Mouse (Mus musculus) myocyte (in vitro differentiated cells): ENCODE data around the gene Rapgef4.

Experiments used
- CEBPB ChIP-seq: IDR thresholded peaks from 2 replicates; pipeline ENCODE4 v1.6.1; 2011; ENCODE audit warnings: mild to moderate bottlenecking, moderate library complexity; ENCODE audit not compliant: poor library complexity, insufficient read depth, severe bottlenecking
- E2F4 ChIP-seq: IDR thresholded peaks from one replicate; pipeline ENCODE4 v1.6.1; 2011; ENCODE audit warnings: mild to moderate bottlenecking, control low read depth, moderate library complexity; ENCODE audit not compliant: insufficient read depth
- MAX ChIP-seq: IDR thresholded peaks from one replicate; pipeline ENCODE4 v1.6.1; 2011; ENCODE audit warnings: low read depth, mild to moderate bottlenecking, control low read depth
- MYOD1 ChIP-seq, 3 experiments: IDR thresholded peaks; one replicate each; pipeline ENCODE4 v1.6.1; 2011; ENCODE audit warnings: control low read depth in 2 of 3, low read depth in 2 of 3, mild to moderate bottlenecking in 2 of 3, moderate library complexity in 1 of 3; ENCODE audit not compliant: insufficient read length in 2 of 3, control insufficient read depth in 1 of 3
- MYOG ChIP-seq, 3 experiments: IDR thresholded peaks; one replicate each; pipeline ENCODE4 v1.6.1; 2011; ENCODE audit warnings: control low read depth in 2 of 3, low read depth in 2 of 3, mild to moderate bottlenecking in 2 of 3; ENCODE audit not compliant: insufficient read length in 2 of 3, control insufficient read depth in 1 of 3, insufficient read depth in 1 of 3
- POLR2A ChIP-seq: IDR thresholded peaks from one replicate; pipeline ENCODE4 v1.6.1; 2011; ENCODE audit warnings: low read depth, mild to moderate bottlenecking, control low read depth, moderate library complexity; ENCODE audit not compliant: insufficient read length
- POLR2AphosphoS2 ChIP-seq: IDR thresholded peaks from one replicate; pipeline ENCODE4 v1.6.1; 2011; ENCODE audit warnings: low read depth, control low read depth; ENCODE audit not compliant: insufficient read length
- REST ChIP-seq: IDR thresholded peaks from one replicate; pipeline ENCODE4 v1.6.1; 2011; ENCODE audit warnings: mild to moderate bottlenecking, control low read depth, moderate library complexity; ENCODE audit not compliant: insufficient read depth, insufficient read length
- SRF ChIP-seq: IDR thresholded peaks from one replicate; pipeline ENCODE4 v1.6.1; 2011; ENCODE audit warnings: low read depth; ENCODE audit not compliant: control insufficient read depth, insufficient read length
- TCF12 ChIP-seq: IDR thresholded peaks from one replicate; pipeline ENCODE4 v1.6.1; 2011; ENCODE audit warnings: mild to moderate bottlenecking, control low read depth; ENCODE audit not compliant: poor library complexity, insufficient read depth, severe bottlenecking
- TCF3 ChIP-seq: IDR thresholded peaks from one replicate; pipeline ENCODE4 v1.6.1; 2011; ENCODE audit warnings: low read depth, control low read depth; ENCODE audit not compliant: insufficient read length
- USF1 ChIP-seq: IDR thresholded peaks from one replicate; pipeline ENCODE4 v1.6.1; 2011; ENCODE audit warnings: low read depth, mild to moderate bottlenecking, control low read depth, moderate library complexity

- no peak for TF ChIP-seq E2F4
- TF ChIP-seq POLR2A = no peak
- no peak for TF ChIP-seq SRF
- no peak for TF ChIP-seq USF1
- TF ChIP-seq MYOG (IDR thresholded peaks at IDR 0.05; ENCODE audit: control insufficient read depth in 1 of 3, insufficient read depth in 1 of 3, insufficient read length in 2 of 3, low read depth in 2 of 3) = no peak
- TF ChIP-seq POLR2AphosphoS2 = no peak
- TF ChIP-seq MAX = no peak
- TF ChIP-seq CEBPB = no peak
- no peak for TF ChIP-seq TCF12
- no peak for TF ChIP-seq REST
- TF ChIP-seq TCF3 = no peak
- no peak for TF ChIP-seq MYOD1 (IDR thresholded peaks at IDR 0.05; ENCODE audit: control insufficient read depth in 1 of 3, insufficient read length in 2 of 3, low read depth in 2 of 3)
Measured at GRCm38 (mm10) chr2:72029586-72030144, 48.6 kb downstream of the Rapgef4 start.
